Mouse (Mus musculus) liver, embryonic 15.5 days (tissue): ENCODE measurements around the gene Psmd1. TPM values are rescaled to one million over a fixed set of nuclear protein-coding genes. Genes with fewer than 3 reads are reported as not detected.

ENCODE experiments used
- ATAC-seq: fragments of 200-750 bp; cut with Nextera tagmentation; 2 replicates; pipeline ENCODE4 v1.8.0; 2017; ENCODE audit warnings: moderate number of reproducible peaks, mild to moderate bottlenecking, moderate library complexity; ENCODE audit not compliant: insufficient read depth
- H3K27ac ChIP-seq: fragments of 300-500 bp; sonication (generic); replicated peaks from 2 replicates; pipeline ENCODE4 v1.5.1; 2015; ENCODE audit warnings: mild to moderate bottlenecking, inconsistent platforms
- H3K27me3 ChIP-seq: fragments of 300-500 bp; sonication (generic); 2 replicates; pipeline ENCODE4 v1.6.1; 2015; ENCODE audit warnings: mild to moderate bottlenecking, inconsistent platforms
- H3K36me3 ChIP-seq: fragments of 300-500 bp; sonication (generic); replicated peaks from 2 replicates; pipeline ENCODE4 v1.6.1; 2015; ENCODE audit warnings: moderate library complexity, mild to moderate bottlenecking, inconsistent platforms
- H3K4me1 ChIP-seq: fragments of 300-500 bp; sonication (generic); replicated peaks from 2 replicates; pipeline ENCODE4 v1.6.1; 2015; ENCODE audit warnings: inconsistent platforms
- H3K4me2 ChIP-seq: fragments of 300-500 bp; sonication (generic); 2 replicates; pipeline ENCODE4 v1.6.1; 2015; ENCODE audit warnings: moderate library complexity, mild to moderate bottlenecking, inconsistent platforms
- H3K4me3 ChIP-seq: fragments of 300-500 bp; sonication (generic); replicated peaks from 2 replicates; pipeline ENCODE4 v1.5.1; 2015; ENCODE audit warnings: mild to moderate bottlenecking, inconsistent platforms
- H3K9ac ChIP-seq: fragments of 300-500 bp; sonication (generic); 2 replicates; pipeline ENCODE4 v1.6.1; 2015; ENCODE audit warnings: moderate library complexity, mild to moderate bottlenecking, inconsistent platforms
- H3K9me3 ChIP-seq: fragments of 300-500 bp; sonication (generic); replicated peaks from 2 replicates; pipeline ENCODE4 v1.6.1; 2016; ENCODE audit warnings: inconsistent platforms
- WGBS: fragments of 180-500 bp; shearing (Covaris S2); methylation state at CpG from one replicate; pipeline ENCODE4 v1.1.7; 2015; ENCODE audit warnings: mixed read lengths; ENCODE audit not compliant: insufficient replicate concordance; 5-methylcytosine and 5-hydroxymethylcytosine counted together
- polyA plus RNA-seq: library from polyadenylated mRNA; unstranded; fragments of >200 nt; fragmentation: Nextera tagmentation; extraction: Ambion mirVana; gene quantifications from 2 replicates; pipeline ENCODE4 v1.2.1, GENCODE M21; 2015

Gene Psmd1
- polyA plus RNA-seq, 1 experiment from 2014 or later: 90.5 TPM

- no peak overlapping the region for H3K9ac ChIP-seq
- 0 out of 2 replicates have a peak, but pooled peaks cover under 1% of the 10 kb centered on the region for H3K36me3 ChIP-seq
- H3K27ac ChIP-seq: no peak overlapping the region
- no peak for ATAC-seq
- H3K9me3 ChIP-seq: no peaks in the 10 kb centered on the region
- peaks cover 9% of the 10 kb centered on the region; the same call in 1 of the 2 replicates for H3K4me1 ChIP-seq
- H3K4me3 ChIP-seq: no peak overlapping the region
- H3K27me3 ChIP-seq: no peaks in the 10 kb centered on the region
- no peak overlapping the region for H3K4me2 ChIP-seq
- WGBS: 62% methylated on average over 5 of the region's 5 CpGs
Measured at GRCm38 (mm10) chr1:86146293-86146692, 82.1 kb downstream of the Psmd1 start.

DNA sequence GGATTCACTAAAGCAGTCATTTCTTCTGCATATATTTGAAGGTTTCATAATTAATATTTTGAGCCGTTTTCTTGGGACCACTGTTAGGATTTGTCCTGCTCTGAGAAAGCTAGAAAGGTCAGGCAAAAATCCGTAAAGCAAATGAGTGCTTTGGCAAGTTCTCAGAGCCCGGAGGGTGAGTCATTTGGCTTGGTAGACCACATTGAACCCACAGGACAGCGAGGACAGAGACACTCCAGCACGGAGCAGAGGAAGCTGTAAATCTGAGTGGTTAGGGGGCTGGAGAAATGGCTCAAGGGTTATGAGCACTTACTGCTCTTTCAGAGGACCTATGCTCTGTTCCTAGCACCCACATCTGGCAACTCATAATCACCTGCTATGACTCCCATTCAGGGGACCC lies 83.4 kb downstream of the Psmd1 start:
- H3K27ac ChIP-seq: no peak overlapping the region
- no peak overlapping the region for H3K4me3 ChIP-seq
- no peak overlapping the region for H3K9ac ChIP-seq
- H3K4me2 ChIP-seq: no peak overlapping the region
- H3K4me1 ChIP-seq: peaks cover 9% of the 10 kb centered on the region; the same call in 1 of the 2 replicates
- no peaks in the 10 kb centered on the region for H3K27me3 ChIP-seq
- H3K36me3 ChIP-seq: no peaks in the 10 kb centered on the region
- 29% methylated on average over 5 of the region's 5 CpGs for WGBS
- no peaks in the 10 kb centered on the region for H3K9me3 ChIP-seq
- no peak for ATAC-seq

DNA sequence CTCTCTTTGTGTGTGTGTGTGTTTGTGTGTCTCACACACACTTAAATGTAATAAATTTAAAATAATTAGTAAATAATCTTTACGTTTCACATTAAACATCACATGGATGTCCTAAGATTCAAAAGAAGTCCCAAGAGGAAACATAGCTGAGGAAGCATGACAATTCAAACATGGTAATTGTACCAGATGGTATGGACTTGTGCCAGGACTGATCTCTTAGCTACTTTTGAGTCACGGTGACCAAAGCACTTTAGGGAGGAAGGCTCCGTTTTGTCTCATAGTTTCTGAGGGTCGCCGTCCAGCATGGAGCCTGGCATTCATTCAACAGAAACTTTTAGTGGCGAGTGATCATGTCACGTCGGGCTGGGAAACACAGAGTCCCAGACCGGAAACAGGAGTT lies 84.0 kb downstream of the Psmd1 start:
- H3K27me3 ChIP-seq: no peaks in the 10 kb centered on the region
- no peak overlapping the region for H3K9ac ChIP-seq
- no peaks in the 10 kb centered on the region for H3K36me3 ChIP-seq
- H3K27ac ChIP-seq: no peak overlapping the region
- no peak overlapping the region for H3K4me3 ChIP-seq
- H3K4me2 ChIP-seq: no peak overlapping the region
- no peak for ATAC-seq
- WGBS: 76% methylated on average over 9 of the region's 9 CpGs
- peaks cover 12% of the 10 kb centered on the region for H3K4me1 ChIP-seq
- H3K9me3 ChIP-seq: no peaks in the 10 kb centered on the region

DNA sequence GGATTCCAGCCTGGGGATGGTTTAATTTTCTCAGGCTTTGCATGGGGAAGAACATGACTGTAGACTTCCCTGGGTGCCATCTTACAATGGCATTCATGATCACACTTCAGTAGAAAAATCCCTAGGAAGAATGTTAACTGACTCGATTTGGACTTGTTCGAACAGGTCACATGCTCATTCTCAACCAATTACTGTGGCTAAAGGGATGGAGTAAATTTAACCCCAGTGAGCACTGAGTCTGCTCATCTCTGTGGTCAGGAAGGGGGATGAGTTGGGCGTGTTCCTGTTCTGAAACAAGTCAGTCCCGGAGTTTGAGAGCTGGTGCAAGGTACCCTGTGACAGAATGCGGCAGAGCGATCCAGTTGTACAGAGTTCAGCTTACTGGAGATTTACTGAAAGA lies 86.7 kb downstream of the Psmd1 start:
- Histone ChIP-seq H3K4me2 (no peak overlapping the region), H3K27ac (no peak overlapping the region), H3K9ac (no peak overlapping the region), H3K36me3 (no peaks in the 10 kb centered on the region), H3K27me3 (no peaks in the 10 kb centered on the region), H3K4me3 (no peak overlapping the region), H3K9me3 (no peaks in the 10 kb centered on the region), H3K4me1 (peaks cover 32% of the 10 kb centered on the region)
- ATAC-seq: no peak
- 55% methylated on average over 6 of the region's 6 CpGs for WGBS

- Histone ChIP-seq H3K4me3 (no peak overlapping the region), H3K4me2 (no peak overlapping the region), H3K27me3 (no peaks in the 10 kb centered on the region), H3K27ac (no peak overlapping the region), H3K9me3 (no peaks in the 10 kb centered on the region), H3K36me3 (no peaks in the 10 kb centered on the region), H3K9ac (no peak overlapping the region), H3K4me1 (peaks cover 37% of the 10 kb centered on the region)
- no peak for ATAC-seq
- WGBS: 62% methylated on average over 7 of the region's 7 CpGs
Measured at GRCm38 (mm10) chr1:86151376-86151775, 87.2 kb downstream of the Psmd1 start.

GRCm38 (mm10) chr1:86152618-86153017 lies 88.4 kb downstream of the Psmd1 start:
- Histone ChIP-seq H3K4me1 (peaks cover 39% of the 10 kb centered on the region), H3K4me3 (no peak overlapping the region), H3K9me3 (no peaks in the 10 kb centered on the region), H3K36me3 (no peaks in the 10 kb centered on the region), H3K27ac (no peak overlapping the region), H3K9ac (no peak overlapping the region), H3K4me2 (no peak overlapping the region), H3K27me3 (no peaks in the 10 kb centered on the region)
- WGBS: 66% methylated on average over 1 of the region's 1 CpGs
- ATAC-seq: no peak

DNA sequence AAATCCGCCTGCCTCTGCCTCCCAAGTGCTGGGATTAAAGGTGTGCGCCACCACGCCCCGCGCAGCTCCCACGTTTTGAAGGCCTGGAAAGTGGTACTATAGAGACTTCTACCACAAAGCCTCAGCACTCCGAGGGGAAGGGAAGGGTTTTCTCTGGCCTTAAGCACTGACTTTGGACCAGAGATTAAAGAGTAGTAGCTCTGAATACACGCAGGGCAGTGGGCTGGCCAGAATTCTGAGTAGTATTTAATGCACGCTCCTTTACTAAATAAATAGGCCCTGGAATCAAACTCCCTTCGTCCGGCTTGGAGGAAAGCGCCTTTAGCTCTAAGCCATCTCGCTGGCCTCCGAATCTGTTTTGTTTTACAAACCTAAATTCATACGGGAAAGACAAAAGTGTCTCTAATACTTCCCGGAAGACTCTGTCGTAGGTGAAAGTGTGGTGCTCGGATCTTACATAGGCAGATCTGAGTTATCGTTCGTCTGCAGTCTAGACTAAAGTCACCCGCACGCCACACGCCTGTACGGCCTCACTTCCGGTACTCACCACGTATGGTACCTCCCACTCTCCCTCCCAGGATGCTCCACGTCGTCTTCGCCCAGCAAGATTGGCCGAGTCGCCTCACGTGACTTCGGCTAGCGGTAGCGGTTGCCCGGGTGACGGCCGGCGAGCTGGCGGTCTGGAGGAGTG lies 90.1 kb downstream of the Psmd1 start, which contains the start of gene Armc9:
TSS of gene Armc9 (plus strand) at position 648 of the 691 bp plus-strand sequence.
- Histone ChIP-seq H3K27me3 (no peaks in the 10 kb centered on the region), H3K9ac (peak within 1 kb of the TSS; percentile 61), H3K27ac (peak within 1 kb of the TSS; percentile 91), H3K9me3 (no peaks in the 10 kb centered on the region), H3K4me3 (peak within 1 kb of the TSS; percentile 68), H3K36me3 (0 out of 2 replicates have a peak, but pooled peaks cover 6% of the 10 kb centered on the region), H3K4me2 (peak within 1 kb of the TSS; percentile 84), H3K4me1 (peaks cover 50% of the 10 kb centered on the region)
- WGBS: 2% methylated on average over 40 of the region's 40 CpGs
- ATAC-seq: peak; percentile 99

DNA sequence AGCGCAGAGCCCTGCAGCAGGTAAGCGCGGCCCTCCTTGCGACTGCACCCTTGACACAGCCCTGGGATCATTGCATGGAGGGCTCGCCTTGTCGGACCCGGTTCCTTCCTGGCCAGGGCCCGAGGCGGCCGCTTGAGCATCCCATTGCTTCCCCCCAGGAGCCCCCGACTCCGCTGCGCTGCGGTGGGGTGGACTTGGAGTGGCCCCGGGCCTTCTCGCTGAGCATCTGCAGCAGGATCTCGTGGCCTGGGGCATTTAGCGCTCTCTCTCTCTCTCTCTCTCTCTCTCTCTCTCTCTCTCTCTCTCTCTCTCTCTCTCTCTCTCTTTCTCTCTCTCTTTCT lies 90.6 kb downstream of the Psmd1 start:
- H3K4me2 ChIP-seq: peak overlapping the region; percentile 84

GRCm38 (mm10) chr1:86156075-86156474 lies 91.9 kb downstream of the Psmd1 start:
- peak overlapping the region; percentile 7; the same call in 1 of the 2 replicates for H3K9ac ChIP-seq
- H3K4me2 ChIP-seq: peak overlapping the region; percentile 84
- no peaks in the 10 kb centered on the region for H3K9me3 ChIP-seq
- 0 out of 2 replicates have a peak, but pooled peaks cover 7% of the 10 kb centered on the region for H3K36me3 ChIP-seq
- H3K4me3 ChIP-seq: 0 out of 2 replicates have a peak overlapping the region, but pooled peaks have one; percentile 68
- no peak for ATAC-seq
- H3K4me1 ChIP-seq: peaks cover 61% of the 10 kb centered on the region
- 66% methylated on average over 3 of the region's 3 CpGs for WGBS
- H3K27ac ChIP-seq: no peak overlapping the region
- H3K27me3 ChIP-seq: no peaks in the 10 kb centered on the region

More for the DNA sequence above, 90.6 kb downstream of the Psmd1 start:
- Histone ChIP-seq H3K27ac (peak overlapping the region; percentile 91), H3K27me3 (no peaks in the 10 kb centered on the region), H3K36me3 (0 out of 2 replicates have a peak, but pooled peaks cover 6% of the 10 kb centered on the region), H3K9ac (peak overlapping the region; percentile 61), H3K4me1 (peaks cover 50% of the 10 kb centered on the region), H3K9me3 (no peaks in the 10 kb centered on the region), H3K4me3 (peak overlapping the region; percentile 68)
- 0% methylated on average over 18 of the region's 18 CpGs for WGBS
- peak; percentile 29 for ATAC-seq

DNA sequence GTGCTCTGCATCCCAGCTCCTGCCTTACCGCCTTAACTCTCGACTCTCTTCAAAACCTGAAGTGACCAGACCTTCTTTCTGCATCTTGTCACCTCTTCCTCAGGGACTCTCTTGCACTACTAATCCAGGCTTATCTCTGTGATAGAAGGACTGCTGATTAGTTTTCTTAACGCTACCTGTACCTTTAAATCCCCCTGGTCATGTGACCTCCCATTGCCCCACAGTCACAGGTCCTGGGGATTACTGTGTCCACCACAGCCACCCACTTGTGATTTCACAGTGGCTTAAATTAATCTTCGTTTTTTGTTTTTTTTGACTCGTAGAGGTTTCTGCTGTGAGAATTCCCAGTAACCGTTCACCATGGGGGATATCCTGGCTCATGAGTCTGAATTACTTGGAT lies 92.4 kb downstream of the Psmd1 start:
- Histone ChIP-seq H3K27ac (no peak overlapping the region), H3K4me1 (peaks cover 67% of the 10 kb centered on the region), H3K4me3 (no peak overlapping the region), H3K36me3 (0 out of 2 replicates have a peak, but pooled peaks cover 13% of the 10 kb centered on the region), H3K9ac (0 out of 2 replicates have a peak overlapping the region, but pooled peaks have one; percentile 7), H3K9me3 (no peaks in the 10 kb centered on the region), H3K4me2 (0 out of 2 replicates have a peak overlapping the region, but pooled peaks have one; percentile 84), H3K27me3 (no peaks in the 10 kb centered on the region)
- WGBS: 81% methylated on average over 6 of the region's 6 CpGs
- no peak for ATAC-seq

DNA sequence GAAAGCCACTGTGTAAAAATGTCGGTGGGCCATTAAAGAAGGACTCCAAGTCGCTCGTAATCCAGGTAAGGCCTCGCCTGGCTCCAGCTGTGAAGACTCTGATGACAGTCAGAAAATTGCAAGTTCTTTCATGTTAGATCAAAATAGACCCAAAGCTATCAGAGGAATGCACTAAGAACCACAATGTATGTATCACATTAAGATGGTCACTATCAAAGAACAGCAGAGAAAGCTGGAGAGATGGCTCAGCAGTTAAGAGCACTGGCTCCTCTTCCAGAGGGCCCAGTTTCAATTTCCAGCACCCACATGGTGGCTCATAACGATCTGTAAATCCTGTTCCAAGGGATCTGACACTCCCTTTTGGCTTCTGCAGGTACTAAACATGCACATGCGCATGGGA lies 95.9 kb downstream of the Psmd1 start:
- no peak overlapping the region for H3K4me3 ChIP-seq
- H3K4me1 ChIP-seq: peaks cover 64% of the 10 kb centered on the region
- no peaks in the 10 kb centered on the region for H3K9me3 ChIP-seq
- ATAC-seq: peak; percentile 73
- peaks cover 31% of the 10 kb centered on the region for H3K36me3 ChIP-seq
- H3K9ac ChIP-seq: 0 out of 2 replicates have a peak overlapping the region, but pooled peaks have one; percentile 17
- H3K27me3 ChIP-seq: no peaks in the 10 kb centered on the region
- peak overlapping the region; percentile 89 for H3K27ac ChIP-seq
- 41% methylated on average over 6 of the region's 6 CpGs for WGBS
- peak overlapping the region; percentile 59 for H3K4me2 ChIP-seq
